Comparison of ENCODE assay signal across 6 mouse cellular contexts in the genomic region with DNA sequence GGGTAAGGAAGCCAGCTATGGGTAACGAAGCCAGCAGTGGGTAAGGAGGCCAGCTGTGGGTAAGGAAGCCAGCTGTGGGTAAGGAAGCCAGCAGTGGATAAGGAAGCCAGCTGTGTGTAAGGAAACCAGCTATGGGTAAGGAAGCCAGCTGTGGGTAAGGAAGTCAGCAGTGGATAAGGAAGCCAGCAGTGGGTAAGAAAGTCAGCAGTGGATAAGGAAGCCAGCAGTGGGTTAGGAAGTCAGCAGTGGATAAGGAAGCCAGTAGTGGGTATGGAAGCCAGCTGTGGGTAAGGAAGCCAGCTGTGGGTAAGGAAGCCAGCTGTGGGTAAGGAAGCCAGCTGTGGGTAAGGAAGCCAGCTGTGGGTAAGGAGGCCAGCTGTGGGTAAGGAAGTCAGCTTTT. TPM values are rescaled to one million over a fixed set of nuclear protein-coding genes. Genes with fewer than 3 reads are reported as not detected.
DNase-seq lines count a peak whose midpoint lies in the region; TF ChIP-seq lines count a peak whose summit lies in the region.
"Not testable (repeated sequence)": the region's sequence is repeated elsewhere in the genome, so short reads cannot be mapped to it uniquely, and the experiment has no call there.

No protein-coding gene starts in this region.

- WGBS in lung, adult 2 months, result 60% methylated on average over 1 of the region's 1 CpGs

- peak; percentile 1 for DNase-seq in CD4-positive, CD25-positive, alpha-beta regulatory T cell, adult 2 months (ENCODE audit: low read depth, low spot score)
- peak; percentile 1 for DNase-seq in ZHBTc4 (ENCODE audit: low read depth, low spot score)
- peak; percentile 3 for DNase-seq in c-Kit-negative CD71-positive TER-119-positive erythroid progenitor cells, embryonic 14.5 days (ENCODE audit: low read depth, low spot score)
- peak; percentile 84 for DNase-seq in heart, adult 11 months
- DNase-seq in lung, adult 2 months, result peak; percentile 3
- DNase-seq in spleen, adult 12 weeks (ENCODE audit: low spot score), result peak; percentile 6

- TF ChIP-seq CTCF in lung, adult 2 months (IDR thresholded peaks at IDR 0.05; ENCODE audit: insufficient read depth, low read length), result not testable (repeated sequence)

- not testable (repeated sequence) for H3K4me3 ChIP-seq in lung, adult 2 months (replicated peaks; ENCODE audit: extremely low read depth, low read depth, low read length)

- TF ChIP-seq POLR2A in lung, adult 2 months (IDR thresholded peaks at IDR 0.05; ENCODE audit: borderline replicate concordance, extremely low read depth, low read depth, low read length), result not testable (repeated sequence)

- H3K4me1 ChIP-seq in lung, adult 2 months (ENCODE audit: control insufficient read depth, insufficient read depth, low read length), result not testable (repeated sequence)

RNA-seq across cellular contexts. Expression of a gene that starts 44.9 kb away (rescaled TPM):
- 0.71 and 0.72 TPM in 2 replicates for polyA plus RNA-seq in lung, adult 2 months (2012; rRNA removed)

Comparison
In these comparisons a context has a peak if more than half of its experiments do, and no peak if none do; other contexts are left out.
1. DNase-seq: peak in every context shown above with its lines; median percentile 84 in heart, adult 11 months; 6 in spleen, adult 12 weeks; 3 in c-Kit-negative CD71-positive TER-119-positive erythroid progenitor cells, embryonic 14.5 days; 3 in lung, adult 2 months; 1 in CD4-positive, CD25-positive, alpha-beta regulatory T cell, adult 2 months; 1 in ZHBTc4.